Mouse (Mus musculus): ENCODE measurements around the gene Rps10.

GRCm38 (mm10) chr17:27652046-27652790 lies 15.7 kb upstream of the Rps10 start:
- no peak for TF ChIP-seq CTCF (IDR thresholded peaks at IDR 0.05; ENCODE audit: low read depth)
- TF ChIP-seq EP300 (optimal IDR thresholded peaks at IDR 0.05): no peak

All from stomach, postnatal 0 days (tissue).